Mouse (Mus musculus) kidney, postnatal 0 days (tissue): ENCODE measurements around the gene Dnal4. TPM values are rescaled to one million over a fixed set of nuclear protein-coding genes. Genes with fewer than 3 reads are reported as not detected.

Experiments
- ATAC-seq: fragments of 200-750 bp; cut with Nextera tagmentation; replicated peaks from 2 replicates; pipeline ENCODE4 v1.8.0; 2017; ENCODE audit warnings: low read depth, moderate number of reproducible peaks, moderate TSS enrichment, moderate library complexity; ENCODE audit not compliant: low FRiP score
- DNase-seq: peaks from one replicate; pipeline ENCODE4 v3.0.0-alpha.2; 2016; ENCODE audit warnings: low spot score
- H3K27ac ChIP-seq: fragments of 300-500 bp; sonication (generic); 2 replicates; pipeline ENCODE4 v1.5.1; 2014; ENCODE audit warnings: mild to moderate bottlenecking
- H3K27me3 ChIP-seq: fragments of 300-500 bp; sonication (generic); 2 replicates; pipeline ENCODE4 v1.6.1; 2014; ENCODE audit warnings: low read length, mixed read lengths; ENCODE audit not compliant: insufficient read depth
- H3K36me3 ChIP-seq: fragments of 300-500 bp; sonication (generic); 2 replicates; pipeline ENCODE4 v1.6.1; 2014; ENCODE audit warnings: low read length, mixed read lengths; ENCODE audit not compliant: insufficient read depth
- H3K4me1 ChIP-seq: fragments of 300-500 bp; sonication (generic); replicated peaks from 2 replicates; pipeline ENCODE4 v1.6.1; 2014; ENCODE audit warnings: antibody characterized with exemption, low read length, mixed read lengths; ENCODE audit not compliant: insufficient read depth
- H3K4me2 ChIP-seq: fragments of 300-500 bp; sonication (generic); 2 replicates; pipeline ENCODE4 v1.6.1; 2014; ENCODE audit warnings: mild to moderate bottlenecking, low read length, moderate library complexity, mixed read lengths
- H3K4me3 ChIP-seq: fragments of 300-500 bp; sonication (generic); replicated peaks from 2 replicates; pipeline ENCODE4 v1.5.1; 2014; ENCODE audit warnings: low read depth, low read length
- H3K9ac ChIP-seq: fragments of 300-500 bp; sonication (generic); 2 replicates; pipeline ENCODE4 v1.6.1; 2014; ENCODE audit warnings: low read depth, low read length
- H3K9me3 ChIP-seq: fragments of 300-500 bp; sonication (generic); replicated peaks from 2 replicates; pipeline ENCODE4 v1.6.1; 2016; ENCODE audit warnings: low read length, inconsistent platforms, mixed read lengths
- CTCF ChIP-seq: IDR thresholded peaks from 2 replicates; pipeline ENCODE4 v1.5.1; 2016; ENCODE audit warnings: antibody characterized with exemption, low read depth, mild to moderate bottlenecking, moderate library complexity
- WGBS: fragments of 180-500 bp; shearing (Covaris S2); extraction: QIAGEN DNeasy Blood & Tissue Kit; methylation state at CpG from one replicate; pipeline ENCODE4 v1.1.7; 2014; 5-methylcytosine and 5-hydroxymethylcytosine counted together
- polyA plus RNA-seq: library from polyadenylated mRNA; unstranded; fragments of >200 nt; fragmentation: Nextera tagmentation; extraction: Ambion mirVana; gene quantifications from 2 replicates; pipeline ENCODE4 v1.2.1, GENCODE M21; 2015

Dnal4 gene
- polyA plus RNA-seq, 1 experiment from 2014 or later: 59.3 TPM

- H3K4me3 ChIP-seq: no peak overlapping the region
- no peaks in the 10 kb centered on the region for H3K9me3 ChIP-seq
- no peaks in the 10 kb centered on the region for H3K36me3 ChIP-seq
- peak; percentile 58 for ATAC-seq
- peak; percentile 99 for TF ChIP-seq CTCF
- H3K4me2 ChIP-seq: no peak overlapping the region
- 28% methylated on average over 11 of the region's 11 CpGs for WGBS
- no peaks in the 10 kb centered on the region for H3K27me3 ChIP-seq
- H3K9ac ChIP-seq: no peak overlapping the region
- H3K4me1 ChIP-seq: 0 out of 2 replicates have a peak, but pooled peaks cover 4% of the 10 kb centered on the region
- no peak overlapping the region for H3K27ac ChIP-seq
- peak; percentile 86 for DNase-seq
Observed at GRCm38 (mm10) chr15:79752742-79753419, 24.8 kb downstream of the Dnal4 start.

- WGBS: 75% methylated on average over 17 of the region's 17 CpGs
- H3K9ac ChIP-seq: no peak overlapping the region
- H3K4me1 ChIP-seq: 0 out of 2 replicates have a peak, but pooled peaks cover 4% of the 10 kb centered on the region
- TF ChIP-seq CTCF: no peak
- no peak overlapping the region for H3K4me2 ChIP-seq
- DNase-seq (no peak), ATAC-seq (no peak)
- no peaks in the 10 kb centered on the region for H3K9me3 ChIP-seq
- no peaks in the 10 kb centered on the region for H3K27me3 ChIP-seq
- H3K36me3 ChIP-seq: no peaks in the 10 kb centered on the region
- no peak overlapping the region for H3K4me3 ChIP-seq
- no peak overlapping the region for H3K27ac ChIP-seq
Observed at GRCm38 (mm10) chr15:79751772-79752171, 25.9 kb downstream of the Dnal4 start.

- H3K27ac ChIP-seq: no peak overlapping the region
- WGBS: 90% methylated on average over 8 of the region's 8 CpGs
- H3K4me1 ChIP-seq: no peaks in the 10 kb centered on the region
- no peak overlapping the region for H3K4me2 ChIP-seq
- DNase-seq: no peak
- ATAC-seq: no peak
- H3K9ac ChIP-seq: no peak overlapping the region
- no peak for TF ChIP-seq CTCF
- H3K4me3 ChIP-seq: no peak overlapping the region
- no peaks in the 10 kb centered on the region for H3K27me3 ChIP-seq
- no peaks in the 10 kb centered on the region for H3K9me3 ChIP-seq
- H3K36me3 ChIP-seq: no peaks in the 10 kb centered on the region
Observed at GRCm38 (mm10) chr15:79750266-79750665, 27.4 kb downstream of the Dnal4 start.

GRCm38 (mm10) chr15:79749162-79749561 lies 28.5 kb downstream of the Dnal4 start:
- Histone ChIP-seq H3K27me3 (no peaks in the 10 kb centered on the region), H3K9me3 (no peaks in the 10 kb centered on the region), H3K4me1 (no peaks in the 10 kb centered on the region), H3K4me2 (no peak overlapping the region), H3K27ac (no peak overlapping the region), H3K9ac (no peak overlapping the region), H3K36me3 (no peaks in the 10 kb centered on the region), H3K4me3 (no peak overlapping the region)
- TF ChIP-seq CTCF: no peak
- WGBS: 94% methylated on average over 7 of the region's 7 CpGs
- no peak for DNase-seq
- no peak for ATAC-seq

- Histone ChIP-seq H3K4me2 (no peak overlapping the region), H3K4me3 (no peak overlapping the region), H3K27me3 (no peaks in the 10 kb centered on the region), H3K9ac (no peak overlapping the region), H3K36me3 (no peaks in the 10 kb centered on the region), H3K4me1 (no peaks in the 10 kb centered on the region), H3K9me3 (no peaks in the 10 kb centered on the region), H3K27ac (no peak overlapping the region)
- DNase-seq (peak; percentile 50), ATAC-seq (no peak; the same call in 1 of the 2 replicates)
- WGBS: 71% methylated on average over 11 of the region's 11 CpGs
- TF ChIP-seq CTCF: peak; percentile 69
Observed at GRCm38 (mm10) chr15:79747998-79748397, 29.7 kb downstream of the Dnal4 start.

- no peak for TF ChIP-seq CTCF
- no peaks in the 10 kb centered on the region for H3K27me3 ChIP-seq
- no peak overlapping the region for H3K9ac ChIP-seq
- no peak overlapping the region for H3K4me2 ChIP-seq
- no peaks in the 10 kb centered on the region for H3K9me3 ChIP-seq
- ATAC-seq (no peak), DNase-seq (no peak)
- no peak overlapping the region for H3K4me3 ChIP-seq
- H3K4me1 ChIP-seq: peaks cover 7% of the 10 kb centered on the region; the same call in 1 of the 2 replicates
- 84% methylated on average over 5 of the region's 5 CpGs for WGBS
- no peaks in the 10 kb centered on the region for H3K36me3 ChIP-seq
- no peak overlapping the region for H3K27ac ChIP-seq
Observed at GRCm38 (mm10) chr15:79745883-79746282, 31.8 kb downstream of the Dnal4 start.
